Mouse (Mus musculus): ENCODE results near the gene Akap13. TPM values are rescaled to one million over a fixed set of nuclear protein-coding genes. Genes with fewer than 3 reads are reported as not detected.

The Akap13 gene
- polyA plus RNA-seq, 1 experiment from 2014 or later, result 21.5 TPM

- H3K4me2 ChIP-seq, result no peak overlapping the region
- H3K27me3 ChIP-seq, result no peaks in the 10 kb centered on the region
- ATAC-seq (ENCODE audit: low read depth), result no peak
- no peak overlapping the region for H3K27ac ChIP-seq (replicated peaks)
- H3K4me1 ChIP-seq (replicated peaks), result 0 out of 2 replicates have a peak, but pooled peaks cover 4% of the 10 kb centered on the region
- H3K36me3 ChIP-seq, result no peaks in the 10 kb centered on the region
- H3K9me3 ChIP-seq, result no peaks in the 10 kb centered on the region
- no peak overlapping the region for H3K4me3 ChIP-seq
- 89% methylated on average over 7 of the region's 7 CpGs for WGBS
- H3K9ac ChIP-seq, result no peak overlapping the region
Observed at GRCm38 (mm10) chr7:75499271-75499670, 43.9 kb downstream of the Akap13 start.

GRCm38 (mm10) chr7:75500164-75500563 is 44.8 kb downstream of the Akap13 start:
- Histone ChIP-seq H3K27me3 (no peaks in the 10 kb centered on the region), H3K4me1 (replicated peaks) (0 out of 2 replicates have a peak, but pooled peaks cover 4% of the 10 kb centered on the region), H3K9me3 (no peaks in the 10 kb centered on the region), H3K4me2 (no peak overlapping the region), H3K9ac (no peak overlapping the region), H3K27ac (replicated peaks) (no peak overlapping the region), H3K36me3 (no peaks in the 10 kb centered on the region), H3K4me3 (no peak overlapping the region)
- no peak for ATAC-seq (ENCODE audit: low read depth)
- WGBS, result 86% methylated on average over 4 of the region's 4 CpGs

GRCm38 (mm10) chr7:75500793-75501192 is 45.5 kb downstream of the Akap13 start:
- Histone ChIP-seq H3K27me3 (no peaks in the 10 kb centered on the region), H3K9me3 (no peaks in the 10 kb centered on the region), H3K4me2 (no peak overlapping the region), H3K4me3 (no peak overlapping the region), H3K27ac (replicated peaks) (no peak overlapping the region), H3K36me3 (no peaks in the 10 kb centered on the region), H3K9ac (no peak overlapping the region), H3K4me1 (replicated peaks) (0 out of 2 replicates have a peak, but pooled peaks cover 4% of the 10 kb centered on the region)
- ATAC-seq (ENCODE audit: low read depth), result no peak
- 94% methylated on average over 4 of the region's 4 CpGs for WGBS

DNA sequence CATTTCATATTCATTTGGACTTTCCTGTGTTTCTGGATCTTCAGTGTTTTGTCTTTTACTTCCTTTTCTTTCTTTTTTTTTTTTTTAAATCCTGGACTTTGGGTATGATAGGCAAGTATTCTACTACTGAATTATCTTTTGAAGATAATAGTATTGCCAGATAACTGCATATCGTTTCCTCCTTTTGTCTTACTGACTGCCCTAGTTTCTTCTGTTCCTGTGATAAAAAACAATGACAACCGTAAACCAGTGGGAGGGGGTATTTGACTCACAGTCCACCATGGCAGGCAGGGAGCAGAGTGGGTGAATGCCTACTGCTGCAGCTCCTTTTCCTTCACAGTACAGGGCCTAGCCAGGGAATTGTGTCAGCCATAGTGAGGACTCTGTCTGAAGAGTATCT is 49.2 kb downstream of the Akap13 start:
- Histone ChIP-seq H3K9ac (no peak overlapping the region), H3K4me3 (no peak overlapping the region), H3K27ac (replicated peaks) (no peak overlapping the region), H3K9me3 (no peaks in the 10 kb centered on the region), H3K27me3 (no peaks in the 10 kb centered on the region), H3K4me2 (no peak overlapping the region), H3K36me3 (no peaks in the 10 kb centered on the region), H3K4me1 (replicated peaks) (no peaks in the 10 kb centered on the region)
- no peak for ATAC-seq (ENCODE audit: low read depth)
- 20% methylated on average over 2 of the region's 2 CpGs for WGBS

- Histone ChIP-seq H3K4me1 (replicated peaks) (no peaks in the 10 kb centered on the region), H3K9ac (no peak overlapping the region), H3K9me3 (no peaks in the 10 kb centered on the region), H3K27me3 (no peaks in the 10 kb centered on the region), H3K4me2 (no peak overlapping the region), H3K27ac (replicated peaks) (no peak overlapping the region), H3K36me3 (no peaks in the 10 kb centered on the region), H3K4me3 (no peak overlapping the region)
- 89% methylated on average over 4 of the region's 4 CpGs for WGBS
- no peak for ATAC-seq (ENCODE audit: low read depth)
Observed at GRCm38 (mm10) chr7:75506628-75507027, 51.3 kb downstream of the Akap13 start.

DNA sequence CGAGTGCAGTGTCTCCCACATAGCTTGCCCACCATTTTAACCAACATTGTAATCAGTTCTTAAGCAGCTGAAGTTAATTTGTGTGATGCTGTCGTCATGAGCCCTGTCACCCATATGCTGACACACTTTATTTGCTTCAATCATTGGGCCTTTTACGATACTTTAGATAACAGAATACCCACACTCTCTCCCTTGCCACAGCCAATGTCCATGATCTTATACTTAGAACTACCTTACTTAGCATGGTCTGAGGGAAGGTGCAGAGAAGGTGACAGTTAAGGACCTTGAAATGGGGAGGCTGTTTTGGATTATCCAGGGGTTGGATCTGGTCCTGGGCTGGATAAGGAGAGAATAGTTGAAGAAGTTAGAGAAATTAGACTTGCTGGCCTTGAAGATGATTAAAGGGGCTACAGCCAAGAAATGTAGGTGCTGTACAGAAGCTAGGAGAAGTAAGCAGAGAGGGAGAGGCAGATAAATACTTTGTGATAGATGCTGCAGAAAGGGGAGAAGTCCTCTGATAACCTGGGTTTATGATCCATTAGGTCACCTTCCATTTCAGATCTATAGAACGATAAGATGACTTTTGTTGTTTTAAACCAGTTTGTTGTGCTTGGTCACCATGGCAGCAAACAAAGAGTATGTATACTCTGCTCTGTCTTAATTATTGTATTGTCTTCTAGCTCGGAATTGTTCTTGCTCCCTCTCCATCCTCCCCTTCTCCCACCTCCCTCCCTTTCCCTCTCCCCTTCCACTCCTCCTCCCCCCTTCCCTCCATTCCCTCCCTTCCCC is 53.9 kb downstream of the Akap13 start:
- H3K4me3 ChIP-seq, result no peak overlapping the region
- H3K9me3 ChIP-seq, result no peaks in the 10 kb centered on the region
- WGBS, result 61% methylated on average over 5 of the region's 5 CpGs
- no peaks in the 10 kb centered on the region for H3K4me1 ChIP-seq (replicated peaks)
- H3K27ac ChIP-seq (replicated peaks), result no peak overlapping the region
- no peak overlapping the region for H3K9ac ChIP-seq
- H3K36me3 ChIP-seq, result no peaks in the 10 kb centered on the region
- no peak overlapping the region for H3K4me2 ChIP-seq
- H3K27me3 ChIP-seq, result no peaks in the 10 kb centered on the region
- no peak for ATAC-seq (ENCODE audit: low read depth)

GRCm38 (mm10) chr7:75515472-75515871 is 60.1 kb downstream of the Akap13 start:
- H3K27ac ChIP-seq (replicated peaks), result no peak overlapping the region
- no peak overlapping the region for H3K4me3 ChIP-seq
- H3K36me3 ChIP-seq, result no peaks in the 10 kb centered on the region
- ATAC-seq (ENCODE audit: low read depth), result no peak
- no peaks in the 10 kb centered on the region for H3K27me3 ChIP-seq
- WGBS, result 87% methylated on average over 6 of the region's 6 CpGs
- H3K9me3 ChIP-seq, result no peaks in the 10 kb centered on the region
- H3K4me1 ChIP-seq (replicated peaks), result no peaks in the 10 kb centered on the region; the same call in none of the 2 replicates
- H3K9ac ChIP-seq, result no peak overlapping the region
- no peak overlapping the region for H3K4me2 ChIP-seq

DNA sequence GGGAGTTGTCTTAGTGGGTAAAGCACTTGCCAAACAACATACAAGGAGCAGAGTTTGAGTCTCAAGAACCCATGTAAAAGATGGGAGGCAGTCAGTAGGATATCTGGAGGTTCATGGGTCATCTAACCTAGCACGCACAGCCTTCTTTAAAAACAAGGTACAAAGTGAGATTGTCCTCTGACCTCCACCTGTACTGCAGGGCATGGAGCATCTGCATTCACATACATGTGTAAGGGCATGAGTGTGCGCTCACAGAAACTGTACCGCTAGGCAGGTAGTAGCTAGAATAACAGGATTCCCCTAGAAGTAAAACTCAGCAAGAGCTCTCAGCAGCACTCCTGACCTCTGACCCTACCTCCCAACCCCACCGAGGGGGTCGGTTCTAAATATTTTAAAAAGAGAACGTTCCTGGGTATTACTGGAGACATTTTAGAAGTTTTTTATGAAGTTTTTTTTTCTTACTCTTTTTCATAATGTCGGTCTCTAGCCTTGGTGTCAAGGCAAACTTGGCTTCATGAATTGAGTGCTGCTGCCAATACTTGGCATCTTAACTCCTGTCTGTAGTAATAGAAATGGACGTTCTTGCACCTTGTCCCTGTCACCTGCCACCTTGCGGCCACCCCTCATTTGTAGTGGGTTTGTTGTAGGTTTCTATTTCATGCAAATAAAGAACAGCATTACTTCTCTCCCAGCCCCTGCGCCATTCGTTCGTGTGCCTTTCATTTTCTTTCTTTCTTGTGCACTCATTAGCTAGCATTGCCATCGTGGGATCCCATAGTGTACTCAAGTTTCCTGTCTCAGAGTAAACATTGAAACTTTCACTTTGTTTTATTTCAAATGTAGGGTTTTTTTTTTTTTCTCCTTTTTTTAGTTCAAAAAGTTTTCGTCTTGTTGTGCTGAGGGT is 61.6 kb downstream of the Akap13 start:
- H3K4me1 ChIP-seq (replicated peaks), result peaks cover 4% of the 10 kb centered on the region
- no peak overlapping the region for H3K4me3 ChIP-seq
- no peaks in the 10 kb centered on the region for H3K36me3 ChIP-seq
- ATAC-seq (ENCODE audit: low read depth), result no peak
- H3K27me3 ChIP-seq, result no peaks in the 10 kb centered on the region
- no peak overlapping the region for H3K27ac ChIP-seq (replicated peaks)
- no peak overlapping the region for H3K9ac ChIP-seq
- 89% methylated on average over 14 of the region's 14 CpGs for WGBS
- no peak overlapping the region for H3K4me2 ChIP-seq
- no peaks in the 10 kb centered on the region for H3K9me3 ChIP-seq

- H3K9ac ChIP-seq, result no peak overlapping the region
- H3K9me3 ChIP-seq, result no peaks in the 10 kb centered on the region
- H3K27me3 ChIP-seq, result no peaks in the 10 kb centered on the region
- ATAC-seq (ENCODE audit: low read depth), result no peak
- no peak overlapping the region for H3K27ac ChIP-seq (replicated peaks)
- 49% methylated on average over 6 of the region's 6 CpGs for WGBS
- no peaks in the 10 kb centered on the region for H3K36me3 ChIP-seq
- no peak overlapping the region for H3K4me3 ChIP-seq
- H3K4me1 ChIP-seq (replicated peaks), result peaks cover 4% of the 10 kb centered on the region
- no peak overlapping the region for H3K4me2 ChIP-seq
Observed at GRCm38 (mm10) chr7:75520531-75520930, 65.2 kb downstream of the Akap13 start.

- Histone ChIP-seq H3K27me3 (no peaks in the 10 kb centered on the region), H3K4me2 (no peak overlapping the region), H3K27ac (replicated peaks) (no peak overlapping the region), H3K4me3 (no peak overlapping the region), H3K4me1 (replicated peaks) (peaks cover 9% of the 10 kb centered on the region), H3K9ac (no peak overlapping the region), H3K36me3 (no peaks in the 10 kb centered on the region), H3K9me3 (no peaks in the 10 kb centered on the region)
- no peak for ATAC-seq (ENCODE audit: low read depth)
- 25% methylated on average over 3 of the region's 3 CpGs for WGBS
Observed at GRCm38 (mm10) chr7:75521199-75521598, 65.9 kb downstream of the Akap13 start.

GRCm38 (mm10) chr7:75522226-75522625 is 66.9 kb downstream of the Akap13 start:
- Histone ChIP-seq H3K36me3 (no peaks in the 10 kb centered on the region), H3K9me3 (no peaks in the 10 kb centered on the region), H3K4me1 (replicated peaks) (peaks cover 12% of the 10 kb centered on the region), H3K4me2 (no peak overlapping the region), H3K4me3 (no peak overlapping the region), H3K9ac (no peak overlapping the region), H3K27me3 (no peaks in the 10 kb centered on the region), H3K27ac (replicated peaks) (no peak overlapping the region)
- WGBS, result 89% methylated on average over 3 of the region's 3 CpGs
- ATAC-seq (ENCODE audit: low read depth), result no peak

GRCm38 (mm10) chr7:75524789-75525569 is 69.6 kb downstream of the Akap13 start:
- Histone ChIP-seq H3K4me2 (no peak overlapping the region), H3K9me3 (no peaks in the 10 kb centered on the region), H3K4me1 (replicated peaks) (peaks cover 12% of the 10 kb centered on the region), H3K27ac (replicated peaks) (no peak overlapping the region), H3K4me3 (no peak overlapping the region), H3K36me3 (no peaks in the 10 kb centered on the region), H3K27me3 (no peaks in the 10 kb centered on the region), H3K9ac (no peak overlapping the region)
- no peak for ATAC-seq (ENCODE audit: low read depth)
